Mouse (Mus musculus) frontal cortex, postnatal 10 days (tissue): ENCODE measurements around the gene Erc1.
A peak's percentile ranks its signal among the peaks of the same experiment; 100 is the strongest.

ENCODE experiments used
- DNase-seq, 2 experiments: peaks; one replicate each; pipeline ENCODE4 v3.0.0; 2022; ENCODE audit warnings: low spot score in 2 of 2, mixed read lengths in 1 of 2

Erc1 gene

GRCm38 (mm10) chr6:119808726-119809505 is 39.1 kb downstream of the Erc1 start:
- no peak for DNase-seq

- DNase-seq, result no peak
Measured at GRCm38 (mm10) chr6:119803239-119803638, 44.7 kb downstream of the Erc1 start.

GRCm38 (mm10) chr6:119796911-119797486 is 51.0 kb downstream of the Erc1 start:
- DNase-seq, result peak in 1 of 2 experiments; percentile 26

- DNase-seq, result no peak
Measured at GRCm38 (mm10) chr6:119796291-119796690, 51.7 kb downstream of the Erc1 start.

GRCm38 (mm10) chr6:119792562-119792961 is 55.4 kb downstream of the Erc1 start:
- DNase-seq, result peak in 1 of 2 experiments; percentile 27

- no peak for DNase-seq
Measured at GRCm38 (mm10) chr6:119782416-119782815, 65.6 kb downstream of the Erc1 start.

GRCm38 (mm10) chr6:119781109-119781508 is 66.9 kb downstream of the Erc1 start:
- DNase-seq, result no peak

GRCm38 (mm10) chr6:119768778-119769177 is 79.2 kb downstream of the Erc1 start:
- no peak for DNase-seq

- no peak for DNase-seq
Measured at GRCm38 (mm10) chr6:119764355-119764754, 83.6 kb downstream of the Erc1 start.

- DNase-seq, result no peak
Measured at GRCm38 (mm10) chr6:119759866-119760265, 88.1 kb downstream of the Erc1 start.

GRCm38 (mm10) chr6:119758490-119758889 is 89.5 kb downstream of the Erc1 start:
- no peak for DNase-seq

GRCm38 (mm10) chr6:119757796-119758195 is 90.2 kb downstream of the Erc1 start:
- DNase-seq, result no peak

GRCm38 (mm10) chr6:119755866-119756265 is 92.1 kb downstream of the Erc1 start:
- no peak for DNase-seq

GRCm38 (mm10) chr6:119749093-119749635 is 98.8 kb downstream of the Erc1 start:
- no peak for DNase-seq

- DNase-seq, result no peak
Measured at GRCm38 (mm10) chr6:119741861-119742260, 106.1 kb downstream of the Erc1 start.

GRCm38 (mm10) chr6:119740541-119740940 is 107.4 kb downstream of the Erc1 start:
- no peak for DNase-seq

- DNase-seq, result no peak
Measured at GRCm38 (mm10) chr6:119738638-119739375, 109.2 kb downstream of the Erc1 start.

GRCm38 (mm10) chr6:119737716-119738115 is 110.3 kb downstream of the Erc1 start:
- no peak for DNase-seq

GRCm38 (mm10) chr6:119735937-119736336 is 112.0 kb downstream of the Erc1 start:
- DNase-seq, result no peak

- no peak for DNase-seq
Measured at GRCm38 (mm10) chr6:119731155-119731554, 116.8 kb downstream of the Erc1 start.

GRCm38 (mm10) chr6:119715234-119715633 is 132.7 kb downstream of the Erc1 start:
- no peak for DNase-seq

GRCm38 (mm10) chr6:119713961-119714360 is 134.0 kb downstream of the Erc1 start:
- no peak for DNase-seq
